Mouse (Mus musculus) left cerebral cortex, postnatal 25 days (tissue): ENCODE data around the gene Bex4. TPM values are rescaled to one million over a fixed set of nuclear protein-coding genes. Genes with fewer than 3 reads are reported as not detected.
A peak's percentile ranks its signal among the peaks of the same experiment; 100 is the strongest.
"Not testable (repeated sequence)": the region's sequence is repeated elsewhere in the genome, so short reads cannot be mapped to it uniquely, and the experiment has no call there.

Experiments used
- DNase-seq, 2 experiments: peaks; one replicate each; pipeline ENCODE4 v3.0.0; 2022; ENCODE audit warnings: low spot score in 2 of 2, mixed read lengths in 1 of 2
- intact Hi-C: fragments of 180-260 bp; cut with DNase I; formaldehyde crosslinking; loops from one replicate; pipeline ENCODE4 v1.15.1; 2025
- total RNA-seq, 2 experiments: library from RNA; stranded (reverse); gene quantifications; 2 replicates each; pipeline ENCODE4 v1.2.3; 2021

The Bex4 gene
- total RNA-seq, result 10 to 100 TPM; 19.8 to 22.3 TPM

GRCm38 (mm10) chrX:136138827-136139639, at the start of gene Bex4:
Bex4 (plus strand) TSS chrX:136138996.
- intact Hi-C loops, DNase-seq: not testable (repeated sequence)

- intact Hi-C loops, result no loop called here
- no peak for DNase-seq
Observed at GRCm38 (mm10) chrX:136092497-136093279, 46.1 kb upstream of the Bex4 start.

GRCm38 (mm10) chrX:136094421-136094820, 44.4 kb upstream of the Bex4 start:
- DNase-seq, result peak; percentile 14 to 36
- intact Hi-C loops, result no loop called here

GRCm38 (mm10) chrX:136104046-136104723, 34.6 kb upstream of the Bex4 start:
- peak; percentile 28 to 35 for DNase-seq
- intact Hi-C loops, result no loop called here

DNA sequence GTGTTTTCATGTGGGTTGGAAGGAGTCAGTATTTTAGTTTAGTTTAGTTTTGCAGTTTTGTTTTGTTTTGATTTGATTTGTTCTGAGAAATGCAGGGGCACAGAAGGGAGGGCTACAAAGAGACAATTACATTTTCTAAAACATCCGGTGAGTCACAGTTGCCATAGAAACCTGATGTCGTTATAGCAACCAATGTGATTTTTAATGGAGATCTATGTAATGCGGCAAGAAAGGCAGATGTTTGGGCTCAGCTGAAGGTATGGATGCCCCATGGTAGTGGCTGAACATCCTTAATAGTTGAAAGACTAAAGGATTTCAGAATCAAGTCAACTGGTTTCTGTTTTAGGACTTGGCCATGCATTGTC, 34.1 kb upstream of the Bex4 start:
- intact Hi-C loops, result no loop called here
- peak; percentile 21 to 27 for DNase-seq

- DNase-seq, result peak; percentile 69 to 74
- intact Hi-C loops, result loop anchor here (2.0 kb wide), 1 partner anchor 61 kb away; no protein-coding TSS in a partner anchor
Observed at GRCm38 (mm10) chrX:136107942-136108341, 30.9 kb upstream of the Bex4 start.

- intact Hi-C loops, result no loop called here
- no peak for DNase-seq
Observed at GRCm38 (mm10) chrX:136115015-136115414, 23.8 kb upstream of the Bex4 start.

- peak; percentile 69 to 90 for DNase-seq
- intact Hi-C loops, result no loop called here
Observed at GRCm38 (mm10) chrX:136115419-136115961, 23.3 kb upstream of the Bex4 start.

- intact Hi-C loops, result no loop called here
- DNase-seq, result no peak
Observed at GRCm38 (mm10) chrX:136127038-136127743, 11.6 kb upstream of the Bex4 start.

- DNase-seq, result peak; percentile 35 to 66
- intact Hi-C loops, result no loop called here
Observed at GRCm38 (mm10) chrX:136127744-136128064, 11.1 kb upstream of the Bex4 start.

DNA sequence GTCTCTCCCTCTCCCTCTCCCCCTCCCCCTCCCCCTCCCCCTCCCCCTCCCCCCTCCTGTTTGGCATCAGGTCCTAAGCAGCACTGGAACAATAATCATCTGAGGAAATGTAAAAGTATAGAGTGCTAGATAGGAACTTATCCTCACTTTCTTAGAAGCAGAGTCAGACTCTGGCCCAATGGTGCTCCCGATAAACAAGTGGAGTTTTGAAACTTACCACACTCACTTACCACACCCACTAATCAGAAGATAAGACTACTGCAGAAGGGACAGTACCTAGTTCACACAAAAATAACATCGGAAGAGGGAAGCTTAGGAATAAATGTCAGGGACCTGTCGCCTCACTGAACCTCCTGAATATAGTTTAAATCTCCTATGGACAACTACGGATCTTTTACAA, 3.2 kb upstream of the Bex4 start:
- intact Hi-C loops, result no loop called here
- no peak for DNase-seq

DNA sequence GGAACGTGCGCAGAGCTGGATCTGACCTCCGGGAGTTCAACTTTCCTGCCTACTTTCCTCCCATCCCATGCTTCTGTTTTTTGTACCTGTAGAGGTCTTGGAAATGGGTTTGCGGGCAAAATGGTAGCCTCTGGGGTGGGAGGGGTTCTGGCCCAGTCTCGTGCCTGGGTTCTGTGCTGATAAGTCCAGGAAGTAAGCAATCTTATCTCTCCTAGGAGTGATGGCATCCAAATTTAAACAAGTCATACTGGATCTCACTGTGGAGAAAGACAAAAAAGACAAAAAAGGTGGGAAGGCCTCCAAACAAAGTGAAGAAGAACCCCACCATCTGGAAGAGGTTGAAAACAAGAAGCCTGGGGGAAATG, 826 bp downstream of the Bex4 start:
- intact Hi-C loops, result loop anchor here (10.0 kb wide), 1 partner anchor 65 kb away; the partner anchor contains the start of gene Tceal5
- not testable (repeated sequence) for DNase-seq

DNA sequence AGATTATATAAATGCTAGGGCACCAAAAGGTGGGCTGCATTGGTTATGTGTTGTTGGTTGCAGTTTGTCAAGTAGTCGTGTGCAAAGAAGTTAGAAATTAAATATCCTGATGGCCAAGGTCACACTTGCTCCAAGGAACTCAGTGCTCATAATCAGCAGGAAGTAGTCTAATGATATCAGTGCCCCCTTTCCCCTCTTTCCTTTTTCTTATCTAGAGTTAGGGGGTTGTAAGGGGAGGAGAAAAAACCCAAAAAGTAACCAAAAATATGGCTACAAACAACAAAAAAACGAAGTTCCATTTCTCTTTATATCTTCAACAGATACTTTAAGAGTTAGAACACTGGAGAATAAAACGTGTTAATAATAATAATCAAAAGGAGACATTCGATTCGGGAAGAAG, 2.6 kb downstream of the Bex4 start:
- no peak for DNase-seq
- intact Hi-C loops, result loop anchor here (10.0 kb wide), 1 partner anchor 63 kb away; the partner anchor contains the start of gene Tceal5

DNA sequence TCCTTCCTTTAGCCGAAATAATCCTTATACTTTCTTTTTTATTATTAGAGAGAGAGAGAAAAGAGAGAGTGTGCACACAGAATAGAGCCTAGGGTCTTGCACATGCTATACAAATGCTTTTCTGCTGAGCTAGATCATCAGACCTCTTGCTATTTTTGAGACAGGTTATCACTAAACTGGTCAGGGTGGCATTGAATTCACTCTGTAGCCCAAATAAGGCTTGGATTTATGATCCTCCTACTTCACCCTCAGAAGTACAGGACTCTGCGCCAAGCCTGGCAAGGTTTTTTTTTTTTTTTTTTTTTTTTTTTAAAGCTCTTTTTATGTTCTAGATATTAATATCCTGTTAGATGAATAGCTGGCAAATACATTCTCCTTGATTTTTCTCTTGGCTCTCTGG, 4.9 kb downstream of the Bex4 start:
- no peak for DNase-seq
- intact Hi-C loops, result loop anchor here (10.0 kb wide), 1 partner anchor 61 kb away; the partner anchor contains the start of gene Tceal5

DNA sequence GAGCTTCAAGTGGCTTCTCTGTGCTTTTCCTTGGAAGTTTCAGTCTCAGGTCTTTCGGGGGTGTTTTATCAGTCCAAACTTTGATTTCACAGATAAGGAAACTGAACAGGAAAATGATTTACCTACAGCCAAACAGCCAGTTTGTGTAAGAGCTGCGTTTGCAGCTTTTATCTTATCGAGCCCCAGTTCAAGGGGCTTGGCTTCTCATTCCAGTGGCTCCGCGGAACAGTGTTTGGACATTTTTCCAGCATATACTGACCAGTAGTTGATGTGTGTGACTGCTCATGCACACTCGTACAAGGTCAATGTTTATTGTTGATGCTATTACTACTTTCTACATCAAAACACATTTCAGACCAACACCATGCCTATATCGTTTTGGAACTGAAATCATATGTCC, 5.4 kb downstream of the Bex4 start:
- intact Hi-C loops, result loop anchor here (10.0 kb wide), 1 partner anchor 61 kb away; the partner anchor contains the start of gene Tceal5
- no peak for DNase-seq

DNA sequence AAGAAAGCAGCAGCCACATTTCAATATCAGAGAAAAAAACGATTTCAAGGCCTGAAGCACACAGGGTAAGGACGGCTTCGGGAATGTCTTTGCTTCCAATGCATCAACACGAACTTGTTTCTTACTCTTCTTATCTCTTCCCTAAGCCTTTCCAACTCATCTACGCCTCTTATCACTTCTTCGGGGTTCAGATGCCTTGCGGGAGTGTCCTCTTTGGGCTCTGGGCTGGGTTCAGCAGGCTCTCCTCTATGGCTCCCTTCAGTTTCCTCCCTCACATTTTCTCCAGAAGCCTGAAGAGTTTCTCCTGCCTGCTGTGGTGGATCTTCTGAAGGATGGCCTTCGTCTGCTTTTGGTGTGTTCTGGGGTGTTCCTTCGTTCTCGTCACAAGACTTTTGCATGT, 31.8 kb downstream of the Bex4 start:
- DNase-seq, result no peak

GRCm38 (mm10) chrX:136171189-136172117, 32.7 kb downstream of the Bex4 start:
- DNase-seq, result peak; percentile 49 to 71
- intact Hi-C loops, result no loop called here

More for the DNA sequence above, 31.8 kb downstream of the Bex4 start:
- intact Hi-C loops, result no loop called here

GRCm38 (mm10) chrX:136172118-136172551, 33.3 kb downstream of the Bex4 start, which contains the start of gene Tceal8:
Tceal8 (minus strand) TSS chrX:136172342.
- peak; percentile 71 to 89 for DNase-seq
- intact Hi-C loops, result no loop called here
